Mouse (Mus musculus): ENCODE measurements around the gene Thap11.

Thap11 gene

DNA sequence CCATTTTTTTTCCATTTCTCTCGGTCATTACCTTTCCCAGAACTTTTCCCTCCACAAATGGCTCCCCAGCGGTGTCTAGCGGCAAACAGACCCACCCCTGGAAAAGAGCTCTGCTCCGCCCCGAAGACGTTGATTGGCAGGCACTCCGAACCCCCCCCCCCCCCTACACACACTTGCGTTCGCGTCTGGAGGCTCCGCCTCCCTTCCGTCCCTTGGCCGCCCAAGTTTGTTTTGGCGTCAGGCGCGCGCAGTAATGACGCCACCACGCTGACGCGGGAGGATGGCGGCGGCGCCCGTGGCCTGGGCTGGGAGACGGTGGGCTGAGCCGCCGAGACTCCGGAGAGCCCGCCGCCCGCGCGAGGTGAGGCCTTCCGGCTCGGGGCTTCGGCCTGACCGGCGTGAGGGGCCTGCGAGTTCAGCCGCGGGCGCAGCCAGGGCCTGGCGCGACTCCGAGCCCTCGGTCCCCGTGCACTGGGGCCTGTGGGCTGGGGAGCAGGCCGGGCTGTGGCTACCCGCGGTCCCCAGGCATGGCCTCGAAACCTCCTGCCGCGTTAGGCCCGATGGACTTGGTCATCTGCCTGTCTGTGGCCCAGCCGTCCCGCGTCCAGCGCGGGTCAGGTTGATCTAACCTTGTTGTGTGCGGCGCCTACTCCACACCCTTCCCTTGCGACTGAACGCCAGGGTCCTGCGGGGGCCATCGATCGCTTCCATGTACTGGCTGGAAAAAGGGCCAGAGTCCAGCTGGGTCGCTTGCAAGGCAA, 45.4 kb downstream of the Thap11 start, which contains the start of gene Pskh1:
Gene Pskh1 (plus strand): TSS at position 262 of the 761 bp plus-strand sequence.
- DNase-seq (ENCODE audit: low spot score in 2 of 2): peak; percentile 92 to 93

DNA sequence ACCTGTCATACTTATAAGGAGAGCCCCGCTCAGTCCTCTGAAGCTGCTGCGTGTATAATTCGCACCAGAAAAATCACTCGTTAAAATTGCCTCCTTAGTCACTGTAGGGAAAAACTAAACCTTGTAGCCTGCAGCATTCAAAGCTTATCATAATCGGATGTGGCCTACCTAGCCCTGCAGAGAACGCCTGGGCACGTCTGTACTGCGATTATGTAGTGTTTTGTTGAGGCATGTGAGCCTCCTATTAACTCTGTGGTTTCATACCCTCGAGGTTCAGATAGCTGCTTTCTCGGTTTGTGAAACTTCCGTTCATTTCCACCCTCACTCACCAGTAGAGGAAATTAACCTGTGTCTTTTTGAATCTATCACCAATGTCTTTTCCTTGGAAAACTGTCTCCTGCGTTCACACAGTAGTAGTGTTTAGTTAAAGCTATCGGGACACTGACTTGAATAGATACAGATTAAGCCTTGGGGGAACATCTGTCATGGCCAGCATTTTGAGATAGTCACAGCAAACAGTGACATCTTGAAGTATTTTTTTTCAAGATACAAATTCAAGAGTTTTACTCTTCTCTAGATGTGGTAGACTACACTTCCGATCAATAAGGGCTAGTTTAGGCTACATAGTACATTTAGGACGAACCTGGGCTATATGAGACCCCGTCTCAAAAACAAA, 46.1 kb downstream of the Thap11 start:
- no peak for DNase-seq (ENCODE audit: low spot score in 2 of 2)
